Mouse (Mus musculus) 416B (cell line): ENCODE results near the gene Kxd1.
A peak's percentile ranks its signal among the peaks of the same experiment; 100 is the strongest.

ENCODE experiments used
- DNase-seq: peaks from one replicate; pipeline ENCODE4 v3.0.0; 2011; ENCODE audit warnings: low read depth

Gene Kxd1

DNA sequence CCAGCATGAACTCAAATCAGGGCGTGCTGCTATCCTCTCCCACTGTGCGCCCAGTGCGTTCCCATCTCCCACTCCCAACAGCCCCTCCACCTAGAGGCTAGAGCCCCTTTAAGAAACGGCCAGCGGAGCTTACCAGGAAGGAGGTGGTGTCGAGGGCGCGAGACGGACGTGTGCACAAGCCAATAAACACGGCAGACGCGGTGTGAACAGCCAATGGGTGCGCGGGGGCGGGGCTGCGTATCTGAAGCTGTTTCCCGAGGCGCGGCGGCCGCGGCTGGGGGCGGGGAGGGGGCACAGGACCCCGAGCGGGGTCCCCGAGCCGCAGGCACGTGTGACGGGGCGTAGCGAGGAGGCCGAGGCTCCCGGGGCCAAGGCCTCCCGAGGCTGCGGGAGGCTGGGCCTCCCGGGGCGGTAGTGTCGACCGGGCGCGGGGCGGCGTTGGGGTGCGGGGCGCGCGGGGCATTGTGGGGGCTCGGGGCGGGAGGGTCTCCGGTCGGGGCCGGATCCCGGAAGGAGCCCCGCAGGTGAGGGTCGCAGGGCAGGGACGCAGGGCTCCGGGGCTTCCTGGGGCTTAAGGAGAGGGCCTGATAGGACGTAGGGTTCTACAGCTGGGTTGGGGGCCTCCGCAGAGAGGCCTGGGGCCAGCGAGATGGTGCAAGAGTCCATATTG, at the start of gene Kxd1, which contains the start of gene Fkbp8:
TSS of gene Kxd1 (minus strand) at position 445 of the 670 bp plus-strand sequence.
TSS of gene Fkbp8 (plus strand) at position 213 of the 670 bp plus-strand sequence.
- peak; percentile 97 for DNase-seq

- DNase-seq, result no peak
Measured at GRCm38 (mm10) chr8:70577207-70577606, 49.5 kb upstream of the Kxd1 start.

DNA sequence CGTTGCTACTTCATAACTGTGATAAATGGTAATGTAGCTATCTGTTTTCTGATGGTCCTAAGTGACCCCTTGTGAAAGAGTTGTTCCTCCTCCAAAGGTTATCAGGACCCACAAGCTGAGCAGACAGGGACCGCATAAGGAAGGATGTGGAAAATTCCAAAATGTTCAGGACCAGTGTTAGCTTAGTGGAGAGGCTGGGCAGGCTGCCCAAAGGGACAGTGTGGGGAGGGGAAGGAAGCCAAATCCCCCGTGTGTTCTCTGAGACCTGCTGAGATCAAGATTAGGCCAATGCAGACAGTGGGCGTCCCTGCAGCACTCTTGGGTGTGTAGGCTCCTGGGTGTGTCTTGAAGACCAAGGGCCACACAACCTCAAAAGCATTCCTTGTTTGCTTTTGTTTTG, 47.2 kb upstream of the Kxd1 start:
- peak; percentile 77 for DNase-seq

GRCm38 (mm10) chr8:70574302-70574701, 46.5 kb upstream of the Kxd1 start:
- DNase-seq, result no peak

DNA sequence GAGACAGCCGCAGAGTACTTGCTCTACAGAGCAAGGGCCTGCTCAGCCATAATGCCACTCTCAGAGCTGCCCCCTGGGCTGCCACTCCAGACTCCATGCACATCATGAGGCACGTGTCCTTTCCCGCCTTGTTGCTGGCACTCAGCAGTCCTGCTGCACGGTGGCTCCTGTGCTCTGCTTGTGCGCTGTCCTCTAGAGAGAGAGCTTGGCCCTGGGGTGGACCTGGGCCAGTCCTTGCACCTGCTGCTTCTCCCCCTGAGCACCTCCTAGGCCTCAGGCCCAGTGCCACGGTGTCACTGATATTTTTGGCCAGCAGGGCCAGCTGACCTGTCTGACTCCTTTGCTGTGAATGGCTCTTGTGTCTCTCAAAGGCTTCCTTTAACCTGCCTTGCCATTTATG, 43.2 kb upstream of the Kxd1 start:
- no peak for DNase-seq

DNA sequence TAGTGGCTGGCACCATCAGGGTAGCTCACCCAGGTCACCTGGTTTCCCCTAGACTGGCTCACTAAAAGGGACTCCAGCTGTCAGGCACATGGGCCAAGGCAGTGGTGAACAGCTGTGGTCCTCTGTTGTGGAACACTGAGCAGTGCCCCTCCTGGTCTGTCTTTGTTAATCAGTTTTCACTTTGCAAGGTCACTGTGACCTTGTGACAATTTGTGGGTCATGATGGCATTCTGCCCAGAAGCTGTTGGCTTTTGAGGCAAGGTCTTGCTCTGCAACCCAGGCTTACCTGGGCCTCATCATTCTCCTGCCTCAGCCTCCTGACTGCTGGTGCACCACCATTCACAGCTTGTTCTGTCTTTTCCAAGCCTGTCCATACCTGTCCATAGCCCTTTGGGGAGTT, 42.6 kb upstream of the Kxd1 start:
- DNase-seq, result no peak

DNA sequence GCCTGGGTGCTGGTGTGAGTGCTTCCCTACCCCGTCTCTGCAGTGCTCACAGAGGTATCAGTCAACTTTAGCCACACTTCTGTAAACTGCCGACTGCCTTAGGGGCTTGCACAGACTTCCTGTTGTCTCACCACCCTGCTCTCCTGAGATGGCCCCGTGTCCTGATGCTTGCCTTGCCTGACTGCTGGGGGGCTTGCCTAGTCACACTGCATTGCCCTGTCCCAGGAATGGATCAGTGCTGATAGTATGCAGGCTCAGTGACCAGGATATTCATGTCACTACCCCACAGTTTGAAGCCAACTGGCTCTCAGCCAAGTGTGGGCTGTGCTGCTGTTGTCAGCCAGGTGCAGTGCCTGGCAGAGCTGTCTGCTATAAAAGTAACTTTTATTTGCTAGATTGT, 37.8 kb upstream of the Kxd1 start:
- peak; percentile 53 for DNase-seq

DNA sequence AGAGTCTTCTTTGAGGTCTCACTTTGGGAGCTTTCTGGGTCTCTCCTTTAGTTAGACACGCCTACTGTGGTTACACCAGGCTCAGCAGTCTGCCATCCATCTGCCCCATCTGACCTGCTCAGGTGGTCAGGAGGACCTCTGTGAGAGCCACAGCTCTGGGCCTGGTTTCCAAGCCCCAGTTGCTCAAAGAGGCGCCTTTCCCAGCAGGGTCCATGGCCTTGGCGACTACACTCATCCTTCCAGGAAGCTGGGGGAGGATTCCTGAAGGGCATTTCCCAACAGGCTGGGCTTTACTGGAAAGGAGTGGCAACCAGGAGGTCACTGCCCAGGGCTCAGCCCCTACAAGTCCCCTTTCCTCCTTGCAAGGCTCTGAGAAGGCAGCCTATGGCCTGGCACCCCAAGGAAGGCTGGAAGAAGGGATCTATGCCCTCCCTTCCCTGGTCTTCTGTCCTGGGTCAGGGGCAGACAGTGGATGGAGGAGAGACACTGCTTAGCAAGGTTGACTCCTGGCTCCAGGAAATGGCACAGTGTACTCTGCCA, 37.0 kb upstream of the Kxd1 start:
- no peak for DNase-seq

DNA sequence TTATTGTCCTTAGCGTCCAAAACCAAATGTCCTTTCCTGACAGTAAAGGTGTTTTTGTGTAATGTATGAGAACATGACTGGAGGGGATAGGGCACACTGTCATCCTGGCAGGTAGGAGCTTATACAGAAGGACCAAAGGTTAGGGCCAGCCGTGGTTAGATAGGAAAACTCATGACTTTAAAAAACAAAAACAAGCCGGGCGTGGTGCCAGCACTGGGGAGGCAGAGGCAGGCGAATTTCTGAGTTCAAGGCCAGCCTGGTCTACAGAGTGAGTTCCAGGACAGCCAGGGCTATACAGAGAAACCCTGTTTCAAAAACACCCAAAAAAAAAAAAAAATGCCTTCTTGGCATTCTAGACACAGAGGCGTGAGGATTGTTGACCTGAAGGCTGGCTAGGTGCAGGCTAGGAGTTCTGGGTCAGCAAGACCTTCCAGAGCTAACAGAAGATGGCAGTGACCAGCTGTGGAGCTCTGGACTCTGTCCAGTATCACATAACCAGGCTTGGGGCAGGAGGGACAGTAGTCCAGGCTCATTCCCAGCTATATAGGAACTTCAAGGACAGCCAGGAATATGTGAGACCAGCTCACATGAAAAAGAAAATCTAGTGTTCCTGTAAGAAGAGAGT, 36.1 kb upstream of the Kxd1 start:
- DNase-seq, result no peak

- DNase-seq, result no peak
Measured at GRCm38 (mm10) chr8:70562802-70563201, 35.0 kb upstream of the Kxd1 start.

- DNase-seq, result no peak
Measured at GRCm38 (mm10) chr8:70561809-70562535, 34.2 kb upstream of the Kxd1 start.

- no peak for DNase-seq
Measured at GRCm38 (mm10) chr8:70561357-70561756, 33.6 kb upstream of the Kxd1 start.

GRCm38 (mm10) chr8:70560564-70560963, 32.8 kb upstream of the Kxd1 start:
- no peak for DNase-seq

DNA sequence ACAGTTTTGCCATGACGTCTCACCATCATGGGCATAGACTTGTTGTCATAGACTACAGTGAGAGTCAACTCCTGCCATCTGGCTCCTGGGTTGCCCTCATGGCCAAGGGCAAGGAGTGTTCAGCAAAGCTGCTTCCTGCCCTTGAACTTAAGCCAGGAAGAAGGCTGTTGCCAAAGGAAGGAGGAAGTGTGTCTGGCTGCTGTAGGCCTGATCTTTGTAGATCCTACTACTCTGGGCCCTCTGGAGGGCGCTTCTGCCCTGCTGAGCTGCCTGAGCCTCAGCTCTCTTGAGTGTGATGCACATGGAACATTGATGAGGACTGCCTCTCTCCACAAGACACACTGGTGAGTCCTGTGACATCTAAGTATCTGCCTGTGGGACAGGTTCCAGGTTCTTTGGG, 32.3 kb upstream of the Kxd1 start:
- peak; percentile 94 for DNase-seq

DNA sequence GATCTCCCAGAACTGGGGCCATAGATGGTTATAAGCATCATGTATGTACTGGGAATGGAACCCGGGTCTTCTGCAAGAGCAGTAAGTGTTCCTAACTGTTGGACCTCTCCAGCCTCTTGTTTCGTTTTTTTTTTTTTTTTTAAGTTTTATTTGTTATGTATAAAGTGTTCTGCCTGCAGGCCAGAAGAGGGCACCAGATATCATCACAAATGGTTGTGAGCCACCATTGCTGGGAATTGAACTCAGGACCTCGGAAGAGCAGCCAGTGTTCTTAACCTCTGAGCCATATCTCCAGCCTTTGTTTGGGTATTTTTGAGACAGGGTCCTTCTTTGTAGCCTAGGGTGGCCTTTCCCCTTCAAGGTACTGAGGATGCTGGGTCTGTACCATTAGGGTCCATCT, 31.2 kb upstream of the Kxd1 start:
- DNase-seq, result peak; percentile 72

- DNase-seq, result peak; percentile 96
Measured at GRCm38 (mm10) chr8:70558334-70558733, 30.6 kb upstream of the Kxd1 start.

- no peak for DNase-seq
Measured at GRCm38 (mm10) chr8:70555079-70555747, 27.5 kb upstream of the Kxd1 start.

DNA sequence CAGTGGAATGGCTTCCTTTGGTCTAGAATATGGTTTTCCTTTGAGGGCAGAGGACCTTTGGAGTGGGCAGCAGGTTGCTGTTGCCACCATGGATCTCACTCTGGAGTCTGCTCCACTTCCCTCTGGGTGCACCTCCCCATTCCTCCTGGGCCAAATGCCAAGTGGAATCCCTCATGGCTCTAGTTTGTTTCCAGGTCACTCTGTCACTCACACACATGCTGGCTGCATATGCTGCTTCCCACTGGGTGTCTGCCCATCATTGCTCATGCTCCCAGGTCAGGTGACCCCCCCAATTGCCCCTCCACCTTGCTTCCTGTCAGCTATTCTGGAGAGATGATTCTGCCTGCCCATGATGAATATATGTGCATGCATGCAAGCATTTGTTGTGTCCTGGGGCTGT, 26.0 kb upstream of the Kxd1 start:
- no peak for DNase-seq

DNA sequence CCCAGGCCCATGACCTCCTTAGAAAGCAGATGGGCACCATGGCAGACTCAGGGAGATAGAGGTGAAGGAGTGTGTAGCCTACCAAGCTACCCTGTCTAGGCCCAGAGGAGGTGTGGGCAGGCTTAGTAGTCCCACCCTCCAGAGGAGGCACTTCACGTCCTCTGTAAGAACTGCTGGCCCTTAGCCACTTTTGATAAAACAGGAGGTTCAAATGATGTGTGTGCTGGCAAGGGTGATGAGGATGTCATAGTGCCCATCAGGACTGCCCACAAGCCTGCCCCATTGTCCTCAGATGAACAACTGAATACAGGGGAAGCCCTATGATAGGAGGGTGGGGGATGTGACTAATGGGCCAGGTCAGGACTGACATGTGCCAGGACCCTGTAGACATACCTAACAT, 25.1 kb upstream of the Kxd1 start:
- no peak for DNase-seq

DNA sequence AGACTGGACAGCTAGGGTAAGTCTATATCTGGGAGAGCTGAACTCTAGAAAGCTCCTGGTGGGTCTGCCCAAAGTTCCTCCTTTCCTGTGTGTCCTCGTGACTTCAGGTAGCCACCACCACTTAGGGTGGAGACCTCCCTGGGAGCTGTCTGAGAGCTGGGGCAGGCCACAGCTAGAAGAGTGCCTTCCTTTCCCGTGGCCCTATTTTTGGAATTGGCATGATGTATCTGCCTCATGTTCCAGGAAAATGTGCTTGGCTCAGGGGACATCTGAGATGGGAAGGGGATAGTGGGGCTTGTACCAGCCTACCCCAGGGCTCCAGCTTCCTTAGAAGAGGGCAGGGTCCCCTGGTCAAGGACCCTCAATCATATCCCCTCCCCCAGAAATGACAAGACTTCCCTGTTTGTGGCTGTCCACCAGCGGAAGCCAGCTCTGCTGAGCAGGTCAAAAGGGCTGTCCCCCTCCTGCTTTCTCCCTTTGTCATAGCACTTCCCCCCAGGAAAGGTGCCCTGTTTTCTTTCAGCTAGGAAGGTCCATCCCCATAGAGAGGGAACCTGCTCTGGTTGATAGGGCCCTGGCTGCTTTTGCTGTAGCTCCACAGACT, 23.9 kb upstream of the Kxd1 start:
- DNase-seq, result no peak

DNA sequence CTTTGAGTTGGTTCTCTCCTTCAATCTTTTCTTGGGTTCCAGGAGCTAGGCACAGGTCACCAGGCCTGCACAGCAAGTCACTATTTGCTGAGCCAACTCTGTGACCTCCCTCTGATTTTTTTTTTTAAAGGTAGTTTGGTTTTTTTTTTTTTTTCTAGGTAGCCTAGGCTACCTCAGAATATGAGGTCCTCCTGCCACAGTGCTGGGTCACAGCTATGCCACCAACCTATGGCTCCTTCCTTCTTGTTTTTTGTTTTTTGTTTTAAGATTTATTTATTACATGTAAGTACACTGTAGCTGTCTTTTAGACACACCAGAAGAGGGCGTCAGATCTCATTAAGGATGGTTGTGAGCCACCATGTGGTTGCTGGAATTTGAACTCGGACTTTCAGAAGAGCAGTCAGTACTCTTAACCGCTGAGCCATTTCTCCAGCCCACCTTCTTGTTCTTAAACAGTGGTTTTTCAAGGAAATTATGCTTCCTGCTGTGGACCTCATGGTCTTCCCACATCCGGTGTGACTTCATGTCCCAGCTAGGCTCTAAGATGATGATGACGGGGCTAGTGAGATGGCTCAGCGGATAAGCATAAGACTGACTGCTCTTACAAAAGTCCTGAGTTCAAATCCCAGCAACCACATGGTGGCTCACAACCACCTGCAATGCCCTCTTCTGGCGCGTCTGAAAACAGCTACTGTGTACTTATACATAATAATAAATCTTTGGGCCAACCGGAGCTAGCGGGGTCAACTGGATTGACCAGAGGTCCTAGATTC, 21.8 kb upstream of the Kxd1 start:
- peak; percentile 100 for DNase-seq
